Mouse (Mus musculus) embryonic facial prominence, embryonic 10.5 days (tissue): ENCODE measurements around the gene Zfp426. TPM values are rescaled to one million over a fixed set of nuclear protein-coding genes. Genes with fewer than 3 reads are reported as not detected.

Experiments
- DNase-seq: peaks from one replicate; pipeline ENCODE4 v3.0.0-alpha.2; 2017; ENCODE audit warnings: low spot score
- H3K27ac ChIP-seq: fragments of 300-500 bp; sonication (generic); replicated peaks from 2 replicates; pipeline ENCODE4 v1.5.1; 2016; ENCODE audit warnings: mild to moderate bottlenecking
- H3K27me3 ChIP-seq: fragments of 300-500 bp; sonication (generic); replicated peaks from 2 replicates; pipeline ENCODE4 v1.6.1; 2016; ENCODE audit warnings: low read depth, mild to moderate bottlenecking; ENCODE audit not compliant: poor library complexity, severe bottlenecking
- H3K36me3 ChIP-seq: fragments of 300-500 bp; sonication (generic); replicated peaks from 2 replicates; pipeline ENCODE4 v1.6.1; 2016; ENCODE audit warnings: mild to moderate bottlenecking, moderate library complexity
- H3K4me1 ChIP-seq: fragments of 300-500 bp; sonication (generic); 2 replicates; pipeline ENCODE4 v1.6.1; 2016
- H3K4me3 ChIP-seq: fragments of 300-500 bp; sonication (generic); 2 replicates; pipeline ENCODE4 v1.5.1; 2016; ENCODE audit warnings: mild to moderate bottlenecking, moderate library complexity
- H3K9me3 ChIP-seq: fragments of 300-500 bp; sonication (generic); 2 replicates; pipeline ENCODE4 v1.6.1; 2016; ENCODE audit warnings: mild to moderate bottlenecking
- WGBS: fragments of 180-500 bp; shearing (Covaris S2); methylation state at CpG from one replicate; pipeline ENCODE4 v1.1.7; 2016; 5-methylcytosine and 5-hydroxymethylcytosine counted together
- polyA plus RNA-seq: library from polyadenylated mRNA; unstranded; fragments of >200 nt; fragmentation: Nextera tagmentation; extraction: Ambion mirVana; gene quantifications from 2 replicates; pipeline ENCODE4 v1.2.1, GENCODE M21; 2016

Gene Zfp426
- polyA plus RNA-seq, 1 experiment from 2014 or later = 22.2 TPM

DNA sequence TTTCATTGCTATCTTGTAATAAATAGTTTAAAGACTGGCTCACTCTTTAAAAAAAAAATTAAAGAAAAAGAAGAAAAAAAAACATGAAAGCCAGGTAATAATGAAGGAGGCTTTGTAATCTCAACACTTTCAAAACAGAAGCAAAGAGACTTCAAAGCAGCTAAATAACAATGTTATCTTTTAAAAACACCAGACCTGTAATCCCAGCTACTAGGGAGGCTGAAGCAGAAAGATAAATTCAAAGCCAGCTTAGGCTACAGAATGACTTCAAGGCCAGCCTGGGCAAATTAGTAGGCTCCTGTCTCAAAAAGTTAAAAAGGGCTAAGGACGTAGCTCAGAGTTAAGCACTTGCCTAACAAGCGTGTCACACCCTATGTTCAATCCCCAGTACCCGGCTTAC lies 17.1 kb upstream of the Zfp426 start:
- Histone ChIP-seq H3K36me3 (peaks cover 97% of the 10 kb centered on the region), H3K4me1 (0 out of 2 replicates have a peak, but pooled peaks cover 3% of the 10 kb centered on the region), H3K27me3 (no peaks in the 10 kb centered on the region), H3K27ac (no peak overlapping the region), H3K4me3 (no peak overlapping the region), H3K9me3 (no peaks in the 10 kb centered on the region)
- no peak for DNase-seq
- WGBS = 90% methylated on average over 3 of the region's 3 CpGs

DNA sequence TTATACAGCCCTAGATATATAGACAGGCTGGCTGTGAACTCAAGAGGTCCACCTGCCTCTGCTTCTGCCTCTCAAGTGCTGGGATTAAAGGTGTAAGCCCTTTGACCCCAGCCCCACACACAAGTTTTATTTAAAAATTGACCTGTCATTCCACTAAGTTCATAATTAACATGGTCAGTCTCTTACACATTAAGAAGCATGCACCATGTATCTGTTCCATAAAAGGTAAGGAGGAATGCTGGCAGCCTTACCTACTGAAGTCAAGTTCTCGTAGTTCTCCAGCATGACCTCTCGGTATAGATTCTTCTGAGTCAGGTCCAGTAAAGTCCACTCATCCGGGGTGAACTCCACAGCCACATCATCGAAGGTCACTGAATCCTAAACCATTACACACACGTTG lies 12.3 kb upstream of the Zfp426 start:
- no peak overlapping the region for H3K27ac ChIP-seq
- no peaks in the 10 kb centered on the region for H3K4me1 ChIP-seq
- no peak for DNase-seq
- H3K4me3 ChIP-seq = no peak overlapping the region
- 91% methylated on average over 5 of the region's 5 CpGs for WGBS
- peaks cover 97% of the 10 kb centered on the region for H3K36me3 ChIP-seq
- no peaks in the 10 kb centered on the region for H3K27me3 ChIP-seq
- no peaks in the 10 kb centered on the region for H3K9me3 ChIP-seq

DNA sequence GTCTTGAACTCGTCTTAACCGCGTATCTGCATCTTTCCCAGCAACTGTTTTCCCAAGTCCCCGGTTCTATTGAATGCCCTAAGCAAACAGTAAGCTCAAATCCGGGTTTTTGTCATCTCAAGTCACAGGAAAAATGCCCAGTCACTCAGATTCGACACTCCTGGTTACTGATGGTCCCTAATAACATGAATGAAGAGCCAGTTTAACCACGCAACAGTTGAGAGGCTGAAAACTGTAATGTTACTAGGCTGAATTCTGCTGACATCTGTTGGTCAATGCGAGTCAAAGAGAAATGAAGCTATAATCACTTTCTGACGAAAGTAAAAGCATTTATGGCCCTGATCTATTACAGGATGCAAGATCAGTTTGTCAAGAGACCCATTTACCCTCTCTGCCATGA lies 735 bp upstream of the Zfp426 start:
- no peak for DNase-seq
- WGBS = 10% methylated on average over 9 of the region's 9 CpGs
- no peaks in the 10 kb centered on the region for H3K9me3 ChIP-seq
- H3K36me3 ChIP-seq = peaks cover 59% of the 10 kb centered on the region
- peaks cover 23% of the 10 kb centered on the region for H3K4me1 ChIP-seq
- H3K4me3 ChIP-seq = peak overlapping the region; percentile 92
- H3K27ac ChIP-seq = peak overlapping the region; percentile 95
- H3K27me3 ChIP-seq = no peaks in the 10 kb centered on the region

DNA sequence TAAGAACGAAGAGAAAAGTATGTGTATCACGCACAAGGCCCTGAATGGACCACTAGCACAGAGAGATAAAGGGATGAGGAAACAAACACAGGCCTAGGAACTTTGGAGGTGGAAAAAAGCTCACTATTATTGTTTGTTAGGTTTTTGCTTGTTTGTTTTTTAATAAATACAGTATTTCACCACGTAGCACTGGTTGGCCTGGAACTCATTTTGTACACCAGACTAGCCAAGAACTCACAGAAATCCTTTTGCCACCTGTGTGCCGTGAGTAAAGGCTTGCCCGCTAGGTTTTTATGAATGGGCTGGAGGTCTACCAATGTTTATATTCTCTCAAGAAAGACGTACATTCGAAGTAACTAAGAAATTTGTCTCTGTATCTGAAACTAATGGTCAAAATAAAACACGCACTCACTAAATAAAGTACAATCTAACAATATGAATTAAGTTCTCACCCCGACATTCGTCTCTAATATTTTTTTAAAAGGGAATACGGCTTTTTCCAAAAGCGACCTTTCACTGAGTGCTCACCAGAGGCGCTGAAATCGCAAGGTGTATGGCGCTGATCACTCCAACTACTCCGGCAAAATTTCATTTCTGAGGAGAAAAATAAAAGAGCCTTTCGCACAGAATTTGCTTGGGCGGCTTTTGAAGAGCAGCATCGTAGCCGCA lies 554 bp downstream of the Zfp426 start:
- WGBS = 13% methylated on average over 20 of the region's 20 CpGs
- peak overlapping the region; percentile 95 for H3K27ac ChIP-seq
- H3K36me3 ChIP-seq = peaks cover 57% of the 10 kb centered on the region
- peak overlapping the region; percentile 92 for H3K4me3 ChIP-seq
- H3K9me3 ChIP-seq = no peaks in the 10 kb centered on the region
- no peak for DNase-seq
- no peaks in the 10 kb centered on the region for H3K27me3 ChIP-seq
- H3K4me1 ChIP-seq = peaks cover 23% of the 10 kb centered on the region

DNA sequence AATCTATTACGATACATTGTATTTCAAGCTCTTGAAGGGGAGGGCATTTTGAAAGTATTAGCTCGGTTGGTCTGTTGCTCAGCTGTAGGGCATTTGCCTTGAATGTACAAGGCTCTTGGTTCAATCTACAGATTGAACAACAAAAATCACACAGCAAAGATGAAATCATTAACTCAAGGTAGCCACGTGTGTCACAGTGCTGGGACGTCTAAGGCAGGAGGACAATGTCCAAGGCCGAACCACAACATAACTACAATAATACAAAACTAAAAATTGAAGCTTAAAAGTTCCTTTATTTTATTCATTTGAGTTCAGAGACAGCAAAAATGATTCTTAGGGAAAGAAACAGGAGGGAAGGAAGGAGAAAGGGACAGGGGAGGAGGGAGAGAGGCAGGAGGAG lies 3.0 kb downstream of the Zfp426 start:
- DNase-seq = no peak
- no peaks in the 10 kb centered on the region for H3K9me3 ChIP-seq
- no peaks in the 10 kb centered on the region for H3K27me3 ChIP-seq
- WGBS = 90% methylated on average over 5 of the region's 5 CpGs
- H3K4me3 ChIP-seq = no peak overlapping the region
- H3K4me1 ChIP-seq = peaks cover 23% of the 10 kb centered on the region
- peaks cover 56% of the 10 kb centered on the region for H3K36me3 ChIP-seq
- no peak overlapping the region for H3K27ac ChIP-seq

DNA sequence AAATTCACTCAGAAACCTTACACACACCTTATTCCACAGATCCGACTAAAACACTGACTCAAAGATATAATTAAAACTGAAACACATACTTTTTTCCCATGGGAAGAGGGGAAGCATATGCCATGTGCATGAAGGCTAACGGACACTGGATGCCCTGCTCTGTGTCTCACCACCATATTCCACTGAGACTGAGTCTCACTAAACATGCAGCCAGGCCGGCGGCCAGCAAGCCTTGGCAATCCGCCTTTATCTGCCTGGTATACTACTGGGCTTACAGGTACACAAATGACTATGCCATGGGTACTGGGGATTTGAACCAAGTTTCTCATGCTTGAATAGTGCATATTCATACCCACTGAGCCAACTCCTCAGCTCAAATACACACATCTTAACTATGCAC lies 13.2 kb downstream of the Zfp426 start:
- no peaks in the 10 kb centered on the region for H3K27me3 ChIP-seq
- 94% methylated on average over 5 of the region's 5 CpGs for WGBS
- no peak for DNase-seq
- no peaks in the 10 kb centered on the region for H3K4me1 ChIP-seq
- no peak overlapping the region for H3K27ac ChIP-seq
- H3K36me3 ChIP-seq = peaks cover 81% of the 10 kb centered on the region
- H3K9me3 ChIP-seq = no peaks in the 10 kb centered on the region
- no peak overlapping the region for H3K4me3 ChIP-seq

DNA sequence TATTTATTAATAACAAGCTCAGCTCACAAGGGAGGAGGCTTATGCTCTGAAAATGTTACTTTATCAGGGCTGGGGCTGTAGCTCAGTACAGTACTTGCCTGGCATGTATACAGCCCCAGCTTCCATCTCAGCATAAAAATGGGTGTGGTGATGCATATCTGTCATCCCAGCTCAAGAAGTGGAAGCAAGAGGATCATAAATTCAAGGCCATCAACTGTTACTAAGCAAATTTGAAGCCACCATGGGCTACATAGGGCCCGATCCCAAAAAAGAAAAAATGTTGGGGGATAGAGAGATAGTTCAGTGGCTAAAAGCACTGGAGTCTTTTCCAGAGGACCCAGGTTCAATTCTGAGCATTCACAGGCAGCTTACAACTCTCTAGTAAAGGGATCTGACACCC lies 15.9 kb downstream of the Zfp426 start:
- H3K4me1 ChIP-seq = no peaks in the 10 kb centered on the region
- H3K27me3 ChIP-seq = no peaks in the 10 kb centered on the region
- WGBS = 93% methylated on average over 1 of the region's 1 CpGs
- peaks cover 82% of the 10 kb centered on the region for H3K36me3 ChIP-seq
- H3K9me3 ChIP-seq = no peaks in the 10 kb centered on the region; the same call in 1 of the 2 replicates
- no peak overlapping the region for H3K4me3 ChIP-seq
- no peak for DNase-seq
- no peak overlapping the region for H3K27ac ChIP-seq

DNA sequence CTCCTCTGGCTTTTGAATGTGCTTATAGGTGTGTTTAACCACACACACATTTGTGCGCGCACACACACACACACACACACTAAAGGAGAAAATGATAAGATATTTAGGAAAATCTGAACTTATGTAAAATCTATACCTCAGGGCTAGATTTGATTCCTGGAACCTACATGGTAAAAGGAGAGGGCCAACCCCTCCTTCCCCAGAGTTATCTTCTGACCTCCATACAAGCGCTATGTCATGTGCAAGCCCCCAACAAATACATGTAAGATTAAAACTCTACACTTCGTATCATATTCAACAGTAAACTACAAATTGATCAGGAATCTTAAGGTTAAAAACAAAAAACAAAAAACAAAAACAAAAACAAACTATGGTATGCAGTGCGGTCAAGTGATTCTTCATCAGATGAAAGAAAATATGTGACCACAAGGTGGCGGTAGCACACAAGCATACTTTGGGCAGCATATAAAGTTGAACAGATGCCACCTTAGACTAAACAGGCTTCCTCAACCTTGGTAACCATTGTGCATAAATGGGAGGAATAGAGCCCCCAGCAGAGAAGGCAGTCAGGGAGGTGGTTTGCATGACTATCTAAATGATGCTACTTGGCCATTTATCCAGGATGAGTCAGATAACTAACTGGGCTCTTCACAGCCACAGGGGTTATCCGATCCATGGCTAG lies 25.6 kb downstream of the Zfp426 start:
- 59% methylated on average over 7 of the region's 7 CpGs for WGBS
- no peaks in the 10 kb centered on the region for H3K4me1 ChIP-seq
- no peak overlapping the region for H3K27ac ChIP-seq
- H3K36me3 ChIP-seq = peaks cover 38% of the 10 kb centered on the region
- H3K27me3 ChIP-seq = no peaks in the 10 kb centered on the region
- H3K4me3 ChIP-seq = no peak overlapping the region
- peak; percentile 54 for DNase-seq
- H3K9me3 ChIP-seq = peaks cover 26% of the 10 kb centered on the region

DNA sequence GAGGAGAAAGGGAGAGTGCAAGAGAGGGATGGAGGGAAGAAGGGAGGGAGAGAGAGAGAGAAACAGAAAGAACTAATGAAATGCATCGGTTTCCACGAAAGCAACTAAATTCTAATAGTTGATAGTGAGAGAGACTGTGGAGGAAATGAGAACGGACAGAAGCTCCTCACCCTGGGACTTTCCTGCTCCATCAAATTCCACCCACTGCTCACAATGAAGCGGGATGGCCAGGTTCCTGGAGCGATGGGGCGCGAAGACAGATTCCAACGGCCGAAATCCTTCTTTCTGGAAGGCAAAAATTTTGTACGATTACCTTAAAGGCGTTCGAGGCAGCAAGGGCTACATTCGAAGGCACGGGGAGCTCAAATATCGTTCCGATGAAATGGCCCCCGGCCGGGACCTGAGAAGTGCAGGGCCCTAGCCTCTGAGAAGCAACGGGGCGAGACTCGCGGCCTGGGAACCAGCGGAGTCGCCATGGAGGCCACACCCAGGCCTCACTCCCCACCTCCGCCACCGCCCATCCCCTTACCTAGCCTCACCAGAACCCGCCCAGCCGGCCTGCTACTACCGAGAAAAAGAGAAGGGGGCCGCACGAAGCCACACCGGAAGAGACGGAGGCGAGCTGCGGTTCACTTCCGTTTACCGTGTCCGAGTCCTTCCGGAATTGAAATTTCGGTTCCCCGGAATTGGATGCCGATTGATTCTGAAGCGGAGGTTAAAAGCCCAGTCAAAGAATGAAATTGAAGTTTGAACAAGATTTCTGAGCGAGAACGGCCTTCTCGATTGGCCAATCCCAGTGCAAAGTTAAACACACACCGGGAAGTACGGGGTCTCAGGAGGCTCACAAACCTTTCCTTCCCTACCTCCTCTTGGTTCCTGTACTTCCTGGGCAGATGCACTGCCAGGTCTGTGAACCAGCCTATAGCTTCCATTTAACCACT lies 32.9 kb downstream of the Zfp426 start, which contains the start of gene Zfp26:
TSS of gene Zfp26 (minus strand) at position 786 of the 941 bp plus-strand sequence.
- DNase-seq = peak; percentile 83
- Histone ChIP-seq H3K36me3 (peaks cover 35% of the 10 kb centered on the region), H3K27me3 (no peaks in the 10 kb centered on the region), H3K4me1 (peaks cover 16% of the 10 kb centered on the region), H3K4me3 (peak within 1 kb of the TSS; percentile 78), H3K27ac (peak within 1 kb of the TSS; percentile 93), H3K9me3 (no peaks in the 10 kb centered on the region)
- WGBS = under 1% methylated on average over 48 of the region's 48 CpGs

DNA sequence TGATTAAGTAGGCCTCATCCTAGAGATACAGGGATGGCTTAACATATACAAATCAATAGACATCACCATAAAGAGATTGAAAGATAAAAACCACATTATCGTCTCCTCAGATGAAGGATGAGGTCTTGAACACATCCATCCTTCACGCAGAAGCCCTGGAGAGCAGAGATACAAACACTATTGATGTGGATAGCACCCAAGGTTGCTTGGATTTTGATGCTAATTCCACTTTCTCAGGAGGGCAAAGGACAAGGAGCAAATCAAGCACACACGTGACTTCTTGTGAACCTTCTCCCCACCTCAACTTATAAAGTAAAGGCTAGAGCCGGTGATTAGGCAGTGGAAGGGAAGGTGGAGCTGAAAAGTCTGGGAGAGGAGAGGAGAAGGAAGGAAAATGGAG lies 38.9 kb downstream of the Zfp426 start:
- 94% methylated on average over 4 of the region's 4 CpGs for WGBS
- H3K27ac ChIP-seq = no peak overlapping the region
- peaks cover 7% of the 10 kb centered on the region for H3K4me1 ChIP-seq
- no peaks in the 10 kb centered on the region for H3K27me3 ChIP-seq
- no peaks in the 10 kb centered on the region for H3K9me3 ChIP-seq
- no peak overlapping the region for H3K4me3 ChIP-seq
- DNase-seq = no peak
- H3K36me3 ChIP-seq = peaks cover 87% of the 10 kb centered on the region

DNA sequence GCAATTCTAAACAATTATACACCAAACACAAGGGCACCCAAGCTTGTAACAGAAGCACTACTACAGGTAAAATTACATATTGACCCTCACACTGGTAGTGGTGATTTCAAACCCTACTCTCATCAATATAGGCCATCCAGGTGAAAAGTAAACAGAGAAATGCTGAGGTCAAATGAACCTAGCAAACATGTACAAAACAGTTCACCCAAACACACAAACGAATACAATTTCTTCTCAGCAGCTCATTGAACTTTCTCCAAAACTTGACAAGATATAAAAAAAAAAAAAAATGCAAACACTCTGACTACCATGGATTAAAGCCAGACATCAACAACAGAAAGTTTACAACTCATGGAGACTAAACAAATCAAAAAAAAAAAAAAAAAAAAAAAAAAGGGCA lies 41.1 kb downstream of the Zfp426 start:
- Histone ChIP-seq H3K4me3 (no peak overlapping the region), H3K27me3 (no peaks in the 10 kb centered on the region), H3K27ac (no peak overlapping the region), H3K4me1 (no peaks in the 10 kb centered on the region), H3K36me3 (peaks cover 91% of the 10 kb centered on the region), H3K9me3 (no peaks in the 10 kb centered on the region)
- 94% methylated on average over 1 of the region's 1 CpGs for WGBS
- DNase-seq = no peak

DNA sequence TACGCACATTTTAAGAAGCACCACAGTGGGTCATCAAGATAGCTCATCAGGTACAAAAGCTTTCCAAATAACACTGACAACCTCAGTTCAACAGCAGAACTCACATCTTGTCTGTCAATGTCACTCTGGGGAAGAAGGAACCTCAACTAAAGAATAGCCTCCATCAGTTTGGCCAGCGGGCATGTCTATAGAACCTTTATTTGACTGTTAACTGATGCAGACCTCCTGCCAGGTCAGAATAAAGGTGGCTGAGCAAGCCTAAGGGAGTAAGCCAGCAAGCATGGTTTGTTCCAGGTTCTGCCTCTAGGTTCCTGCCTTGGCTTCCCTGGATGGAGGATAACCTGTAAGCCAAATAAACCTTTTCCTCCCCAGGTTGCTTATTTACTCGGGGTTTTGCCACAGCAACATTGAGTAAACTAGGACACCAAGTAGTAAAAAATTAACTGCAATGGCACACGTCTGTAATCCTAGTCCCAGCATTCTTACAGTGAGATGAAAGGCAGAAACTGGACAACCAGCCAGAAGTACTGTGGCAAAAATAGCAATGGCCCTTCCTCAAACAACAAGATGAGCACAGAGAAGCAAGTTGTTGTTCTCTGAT lies 49.3 kb downstream of the Zfp426 start:
- Histone ChIP-seq H3K4me1 (no peaks in the 10 kb centered on the region), H3K4me3 (no peak overlapping the region), H3K9me3 (peaks cover 11% of the 10 kb centered on the region), H3K27me3 (no peaks in the 10 kb centered on the region), H3K36me3 (peaks cover 97% of the 10 kb centered on the region), H3K27ac (no peak overlapping the region)
- DNase-seq = no peak
- 92% methylated on average over 4 of the region's 4 CpGs for WGBS
